Mouse (Mus musculus): Measurements from ENCODE around the gene Ccdc187. TPM values are rescaled to one million over a fixed set of nuclear protein-coding genes. Genes with fewer than 3 reads are reported as not detected.

Ccdc187 gene
- polyA plus RNA-seq, 1 experiment from 2014 or later = 0.60 TPM

GRCm38 (mm10) chr2:26327852-26328251, 33.5 kb upstream of the Ccdc187 start:
- no peaks in the 10 kb centered on the region for H3K4me1 ChIP-seq (replicated peaks; ENCODE audit: control insufficient read depth, insufficient read depth, low read length)
- no peak overlapping the region for H3K4me3 ChIP-seq (ENCODE audit: low read length)
- no peak overlapping the region for H3K9ac ChIP-seq (ENCODE audit: low read length)
- no peak overlapping the region for H3K27ac ChIP-seq (ENCODE audit: low read length)
- no peaks in the 10 kb centered on the region for H3K27me3 ChIP-seq (ENCODE audit: control insufficient read depth, insufficient read depth, low read depth, low read length)
- 84% methylated on average over 4 of the region's 4 CpGs for WGBS
- ATAC-seq (ENCODE audit: low read depth) = no peak
- H3K9me3 ChIP-seq (ENCODE audit: control insufficient read depth, low read length) = no peaks in the 10 kb centered on the region
- peaks cover 45% of the 10 kb centered on the region for H3K36me3 ChIP-seq (ENCODE audit: control insufficient read depth, insufficient read depth, low read length)
- H3K4me2 ChIP-seq (ENCODE audit: low read depth, low read length) = no peak overlapping the region

DNA sequence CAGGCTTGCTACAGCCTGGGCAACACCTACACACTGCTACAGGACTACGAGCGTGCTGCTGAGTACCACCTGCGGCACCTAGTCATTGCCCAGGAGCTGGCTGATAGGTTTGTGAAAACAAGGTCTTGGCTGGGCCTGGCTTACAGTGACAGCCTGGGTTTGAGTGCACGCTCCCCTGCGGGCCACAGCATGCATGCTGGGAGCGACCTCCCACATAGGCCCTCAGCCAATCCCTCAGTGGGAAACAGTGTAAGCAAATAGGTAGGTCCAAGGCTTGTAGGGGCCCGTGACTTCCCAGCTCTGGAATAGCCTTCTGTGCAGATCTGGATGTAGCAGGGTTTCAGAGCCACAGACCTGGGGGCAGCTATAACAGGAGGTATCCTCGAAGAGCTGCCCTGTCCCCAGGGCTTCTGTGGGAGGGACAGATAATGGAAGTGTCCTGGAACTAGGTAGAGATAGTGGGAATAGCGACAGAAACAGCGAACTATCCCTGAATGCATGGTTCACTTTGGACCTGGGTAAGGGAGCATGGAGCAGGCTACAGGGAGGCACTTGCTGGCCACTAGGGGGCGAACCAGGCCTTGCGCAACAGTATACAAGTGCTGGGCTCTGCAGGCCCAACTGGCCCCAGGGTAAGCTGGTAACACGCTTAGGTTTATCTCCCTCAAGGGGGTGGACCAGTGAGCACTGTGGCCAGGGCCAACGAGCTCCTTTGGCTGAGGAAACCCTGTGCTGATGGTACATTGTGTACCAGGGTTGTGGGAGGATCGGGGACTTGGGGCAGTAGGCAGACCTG, 31.2 kb upstream of the Ccdc187 start:
- no peaks in the 10 kb centered on the region for H3K27me3 ChIP-seq (ENCODE audit: control insufficient read depth, insufficient read depth, low read depth, low read length)
- no peak overlapping the region for H3K4me2 ChIP-seq (ENCODE audit: low read depth, low read length)
- H3K36me3 ChIP-seq (ENCODE audit: control insufficient read depth, insufficient read depth, low read length) = peaks cover 42% of the 10 kb centered on the region
- WGBS = 65% methylated on average over 15 of the region's 15 CpGs
- H3K27ac ChIP-seq (ENCODE audit: low read length) = no peak overlapping the region
- no peaks in the 10 kb centered on the region for H3K4me1 ChIP-seq (replicated peaks; ENCODE audit: control insufficient read depth, insufficient read depth, low read length)
- H3K9me3 ChIP-seq (ENCODE audit: control insufficient read depth, low read length) = no peaks in the 10 kb centered on the region
- no peak overlapping the region for H3K9ac ChIP-seq (ENCODE audit: low read length)
- peak; percentile 84 for ATAC-seq (ENCODE audit: low read depth)
- H3K4me3 ChIP-seq (ENCODE audit: low read length) = no peak overlapping the region

- H3K4me3 ChIP-seq (ENCODE audit: low read length) = no peak overlapping the region
- WGBS = 79% methylated on average over 2 of the region's 2 CpGs
- no peak overlapping the region for H3K9ac ChIP-seq (ENCODE audit: low read length)
- no peak for ATAC-seq (ENCODE audit: low read depth)
- H3K4me1 ChIP-seq (replicated peaks; ENCODE audit: control insufficient read depth, insufficient read depth, low read length) = peaks cover 3% of the 10 kb centered on the region; the same call in 1 of the 2 replicates
- H3K9me3 ChIP-seq (ENCODE audit: control insufficient read depth, low read length) = no peaks in the 10 kb centered on the region
- H3K27ac ChIP-seq (ENCODE audit: low read length) = no peak overlapping the region
- H3K36me3 ChIP-seq (ENCODE audit: control insufficient read depth, insufficient read depth, low read length) = peaks cover 42% of the 10 kb centered on the region
- no peaks in the 10 kb centered on the region for H3K27me3 ChIP-seq (ENCODE audit: control insufficient read depth, insufficient read depth, low read depth, low read length)
- H3K4me2 ChIP-seq (ENCODE audit: low read depth, low read length) = no peak overlapping the region
These were observed 30.6 kb upstream of the Ccdc187 start for GRCm38 (mm10) chr2:26324917-26325316.

GRCm38 (mm10) chr2:26323589-26324325, 29.4 kb upstream of the Ccdc187 start:
- Histone ChIP-seq H3K27me3 (ENCODE audit: control insufficient read depth, insufficient read depth, low read depth, low read length) (no peaks in the 10 kb centered on the region), H3K4me2 (ENCODE audit: low read depth, low read length) (no peak overlapping the region), H3K36me3 (ENCODE audit: control insufficient read depth, insufficient read depth, low read length) (peaks cover 42% of the 10 kb centered on the region), H3K9ac (ENCODE audit: low read length) (no peak overlapping the region), H3K27ac (ENCODE audit: low read length) (no peak overlapping the region), H3K4me1 (replicated peaks; ENCODE audit: control insufficient read depth, insufficient read depth, low read length) (peaks cover 9% of the 10 kb centered on the region; the same call in 1 of the 2 replicates), H3K4me3 (ENCODE audit: low read length) (no peak overlapping the region), H3K9me3 (ENCODE audit: control insufficient read depth, low read length) (no peaks in the 10 kb centered on the region)
- ATAC-seq (ENCODE audit: low read depth) = no peak
- WGBS = 82% methylated on average over 13 of the region's 13 CpGs

GRCm38 (mm10) chr2:26320245-26321185, 26.2 kb upstream of the Ccdc187 start:
- ATAC-seq (ENCODE audit: low read depth) = no peak
- Histone ChIP-seq H3K9me3 (ENCODE audit: control insufficient read depth, low read length) (no peaks in the 10 kb centered on the region), H3K36me3 (ENCODE audit: control insufficient read depth, insufficient read depth, low read length) (peaks cover 23% of the 10 kb centered on the region), H3K9ac (ENCODE audit: low read length) (no peak overlapping the region), H3K27me3 (ENCODE audit: control insufficient read depth, insufficient read depth, low read depth, low read length) (no peaks in the 10 kb centered on the region), H3K27ac (ENCODE audit: low read length) (no peak overlapping the region), H3K4me3 (ENCODE audit: low read length) (no peak overlapping the region), H3K4me1 (replicated peaks; ENCODE audit: control insufficient read depth, insufficient read depth, low read length) (peaks cover 34% of the 10 kb centered on the region), H3K4me2 (ENCODE audit: low read depth, low read length) (no peak overlapping the region)
- 82% methylated on average over 14 of the region's 14 CpGs for WGBS

DNA sequence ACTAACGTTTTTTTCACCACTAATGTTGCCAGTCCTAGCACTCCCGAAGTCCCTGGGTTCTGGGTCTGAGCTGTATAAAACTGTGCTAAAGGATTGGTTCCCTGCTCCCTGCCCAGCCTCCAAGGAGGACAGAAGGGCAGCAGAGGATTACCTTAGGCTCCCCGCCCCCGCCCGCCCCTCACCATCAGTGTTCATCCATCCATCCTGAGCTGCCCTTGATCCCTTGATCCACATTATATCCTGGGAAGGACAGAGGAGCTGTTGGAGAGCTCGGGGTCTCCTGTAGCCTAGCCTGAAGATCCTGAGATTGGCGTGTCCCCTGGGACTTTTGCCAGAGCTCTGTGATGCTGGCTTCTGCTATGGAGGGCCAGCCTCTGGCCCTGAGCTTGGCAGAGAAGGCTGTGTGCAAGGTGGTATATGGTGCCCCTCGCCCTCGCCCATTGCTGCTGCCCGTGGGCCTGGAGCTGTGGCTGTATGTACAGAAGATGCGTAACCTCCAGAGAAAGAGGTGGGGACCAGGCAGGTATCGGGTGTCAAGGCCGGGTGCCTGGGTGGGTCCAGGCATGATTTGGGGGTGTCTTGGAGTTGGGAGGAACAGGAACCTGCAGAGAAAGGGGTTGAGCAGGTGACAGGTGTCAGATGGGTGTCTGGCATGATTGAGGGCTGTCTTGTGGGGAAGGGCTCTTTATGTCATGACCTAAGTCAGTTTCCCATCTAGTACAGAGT, 25.3 kb upstream of the Ccdc187 start:
- ATAC-seq (ENCODE audit: low read depth) = no peak
- H3K4me1 ChIP-seq (replicated peaks; ENCODE audit: control insufficient read depth, insufficient read depth, low read length) = peaks cover 39% of the 10 kb centered on the region
- no peak overlapping the region for H3K9ac ChIP-seq (ENCODE audit: low read length)
- peaks cover 16% of the 10 kb centered on the region for H3K36me3 ChIP-seq (ENCODE audit: control insufficient read depth, insufficient read depth, low read length)
- no peak overlapping the region for H3K27ac ChIP-seq (ENCODE audit: low read length)
- H3K9me3 ChIP-seq (ENCODE audit: control insufficient read depth, low read length) = no peaks in the 10 kb centered on the region
- 84% methylated on average over 13 of the region's 13 CpGs for WGBS
- H3K27me3 ChIP-seq (ENCODE audit: control insufficient read depth, insufficient read depth, low read depth, low read length) = no peaks in the 10 kb centered on the region
- H3K4me3 ChIP-seq (ENCODE audit: low read length) = no peak overlapping the region
- H3K4me2 ChIP-seq (ENCODE audit: low read depth, low read length) = no peak overlapping the region

DNA sequence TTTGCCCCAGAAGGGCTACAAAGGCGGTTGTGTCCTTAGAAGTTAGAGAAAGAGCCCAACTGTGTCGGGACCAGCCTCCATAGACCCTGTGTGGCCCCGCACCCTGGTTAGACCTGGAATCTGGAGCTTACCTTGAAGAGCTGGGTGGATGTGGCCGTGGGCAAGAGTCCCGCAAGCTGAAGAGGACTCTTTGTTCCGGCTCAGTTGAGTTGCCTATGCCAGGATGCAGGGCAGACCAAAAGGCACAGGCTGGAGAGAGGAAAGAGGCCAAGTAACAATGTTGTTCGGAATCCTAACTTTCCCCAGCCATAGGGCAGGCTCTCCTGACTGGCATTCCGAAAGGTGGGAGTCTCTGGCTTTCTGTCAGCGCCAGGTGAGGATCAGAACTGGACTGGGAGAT, 24.8 kb upstream of the Ccdc187 start:
- peak overlapping the region; percentile 5; the same call in 1 of the 2 replicates for H3K9ac ChIP-seq (ENCODE audit: low read length)
- H3K27ac ChIP-seq (ENCODE audit: low read length) = no peak overlapping the region
- no peak overlapping the region for H3K4me2 ChIP-seq (ENCODE audit: low read depth, low read length)
- no peak overlapping the region for H3K4me3 ChIP-seq (ENCODE audit: low read length)
- H3K9me3 ChIP-seq (ENCODE audit: control insufficient read depth, low read length) = no peaks in the 10 kb centered on the region
- peaks cover 42% of the 10 kb centered on the region for H3K4me1 ChIP-seq (replicated peaks; ENCODE audit: control insufficient read depth, insufficient read depth, low read length)
- 87% methylated on average over 9 of the region's 9 CpGs for WGBS
- peaks cover 10% of the 10 kb centered on the region for H3K36me3 ChIP-seq (ENCODE audit: control insufficient read depth, insufficient read depth, low read length)
- no peak for ATAC-seq (ENCODE audit: low read depth)
- no peaks in the 10 kb centered on the region for H3K27me3 ChIP-seq (ENCODE audit: control insufficient read depth, insufficient read depth, low read depth, low read length)

DNA sequence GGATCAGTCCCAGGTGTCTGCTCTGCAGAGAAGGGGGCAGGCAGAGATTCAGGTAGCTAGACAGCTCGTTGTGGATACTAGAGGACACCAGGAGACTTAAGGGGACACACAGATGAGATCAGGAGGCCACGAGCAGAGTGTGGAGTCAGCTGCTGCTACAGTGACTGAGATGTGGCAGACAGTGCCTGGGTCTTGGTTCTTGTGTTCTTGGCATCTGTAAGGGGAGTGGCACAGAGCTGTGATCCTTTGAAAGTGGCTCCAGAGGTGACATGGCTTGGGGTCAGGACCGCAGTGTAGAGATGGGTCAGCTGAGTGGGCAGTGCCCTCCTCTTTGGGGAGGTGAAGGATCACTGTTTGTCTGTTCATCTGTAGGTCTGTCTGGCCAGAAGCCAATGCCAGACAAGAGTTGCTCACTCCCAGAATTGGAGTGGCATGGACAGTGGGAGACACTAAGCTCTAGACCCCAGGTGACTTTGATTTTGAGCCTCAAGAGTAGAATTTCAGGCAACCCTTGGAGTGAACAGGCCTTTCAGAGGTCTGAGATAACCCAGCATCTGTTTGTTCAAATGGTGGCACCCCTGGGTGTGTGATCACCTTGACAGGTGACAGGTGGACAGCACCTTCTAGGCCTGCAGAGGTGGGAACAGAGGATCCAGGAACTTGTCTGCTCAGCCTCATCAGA, 23.8 kb upstream of the Ccdc187 start:
- Histone ChIP-seq H3K4me1 (replicated peaks; ENCODE audit: control insufficient read depth, insufficient read depth, low read length) (peaks cover 42% of the 10 kb centered on the region), H3K27me3 (ENCODE audit: control insufficient read depth, insufficient read depth, low read depth, low read length) (no peaks in the 10 kb centered on the region), H3K36me3 (ENCODE audit: control insufficient read depth, insufficient read depth, low read length) (peaks cover under 1% of the 10 kb centered on the region; the same call in 1 of the 2 replicates), H3K4me3 (ENCODE audit: low read length) (no peak overlapping the region), H3K4me2 (ENCODE audit: low read depth, low read length) (no peak overlapping the region), H3K27ac (ENCODE audit: low read length) (no peak overlapping the region), H3K9me3 (ENCODE audit: control insufficient read depth, low read length) (no peaks in the 10 kb centered on the region), H3K9ac (ENCODE audit: low read length) (peak overlapping the region; percentile 35; the same call in 1 of the 2 replicates)
- ATAC-seq (ENCODE audit: low read depth) = no peak
- WGBS = 70% methylated on average over 3 of the region's 3 CpGs

Data from lung, embryonic 16.5 days (tissue).